Mouse (Mus musculus): ENCODE data around the gene Haghl. TPM values are rescaled to one million over a fixed set of nuclear protein-coding genes. Genes with fewer than 3 reads are reported as not detected.

Gene Haghl
- polyA plus RNA-seq, 2 experiments: 69.3 to 113 TPM

DNA sequence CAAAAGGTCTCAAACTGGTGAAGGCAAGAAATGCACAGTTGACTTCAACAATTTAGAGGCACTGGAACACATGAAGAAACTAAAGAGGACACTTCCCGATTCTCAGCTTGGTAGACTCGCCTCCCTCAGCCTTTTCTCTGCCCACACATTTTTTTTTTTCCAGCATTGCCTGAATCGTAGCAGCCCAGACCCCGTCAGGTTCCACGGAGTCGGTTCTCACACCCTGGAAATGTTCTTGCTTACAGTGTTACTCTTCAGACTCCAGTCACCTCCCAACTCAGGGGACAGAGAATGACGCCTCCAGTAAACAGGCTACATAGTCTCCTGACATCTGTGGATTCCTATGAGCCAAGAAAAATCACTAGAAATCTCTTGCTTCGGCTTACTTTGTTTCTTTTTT, 25.3 kb downstream of the Haghl start:
- TF ChIP-seq POLR2A (IDR thresholded peaks at IDR 0.05; ENCODE audit: borderline replicate concordance, extremely low read depth, insufficient read depth, insufficient read length): no peak
- Histone ChIP-seq H3K4me3 (replicated peaks; ENCODE audit: low read length) (no peak overlapping the region), H3K36me3 (ENCODE audit: control insufficient read depth, insufficient read depth, low read length) (no peaks in the 10 kb centered on the region), H3K27me3 (ENCODE audit: control insufficient read depth, insufficient read depth, low read length) (no peaks in the 10 kb centered on the region), H3K4me1 (ENCODE audit: control insufficient read depth, insufficient read depth, low read length) (no peaks in the 10 kb centered on the region), H3K4me2 (replicated peaks; ENCODE audit: low read depth, low read length, severe bottlenecking) (no peak overlapping the region), H3K27ac (replicated peaks; ENCODE audit: low read depth, low read length) (no peak overlapping the region), H3K9ac (ENCODE audit: low read depth, low read length, severe bottlenecking) (no peak overlapping the region), H3K9me3 (ENCODE audit: control insufficient read depth, low read length) (no peaks in the 10 kb centered on the region)
- no peak for ATAC-seq (ENCODE audit: low FRiP score, low read depth)
- 73% methylated on average over 8 of the region's 8 CpGs for WGBS
- no peak for DNase-seq (ENCODE audit: low spot score)

DNA sequence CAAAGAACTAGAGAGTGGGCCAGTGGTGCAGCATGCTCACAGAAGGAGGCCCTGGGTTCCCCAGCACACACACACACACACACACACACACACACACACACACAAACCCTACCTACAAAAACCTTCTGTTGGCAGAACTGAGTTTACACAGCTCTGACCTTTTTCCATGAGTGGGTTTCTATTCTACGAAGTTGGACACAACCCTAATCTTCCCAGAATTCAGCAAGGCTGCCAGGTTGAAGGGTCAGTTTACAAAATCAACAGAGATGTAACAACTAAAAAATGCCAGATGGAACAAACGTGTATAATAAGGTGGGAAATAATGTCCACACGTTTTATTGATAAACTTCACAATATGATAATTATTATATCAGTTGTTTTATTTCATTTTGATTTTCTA, 27.8 kb downstream of the Haghl start:
- no peak overlapping the region for H3K27ac ChIP-seq (replicated peaks; ENCODE audit: low read depth, low read length)
- no peaks in the 10 kb centered on the region for H3K36me3 ChIP-seq (ENCODE audit: control insufficient read depth, insufficient read depth, low read length)
- TF ChIP-seq POLR2A (IDR thresholded peaks at IDR 0.05; ENCODE audit: borderline replicate concordance, extremely low read depth, insufficient read depth, insufficient read length): no peak
- ATAC-seq (ENCODE audit: low FRiP score, low read depth) (no peak), DNase-seq (ENCODE audit: low spot score) (no peak)
- no peaks in the 10 kb centered on the region for H3K4me1 ChIP-seq (ENCODE audit: control insufficient read depth, insufficient read depth, low read length)
- H3K9ac ChIP-seq (ENCODE audit: low read depth, low read length, severe bottlenecking): no peak overlapping the region
- no peak overlapping the region for H3K4me2 ChIP-seq (replicated peaks; ENCODE audit: low read depth, low read length, severe bottlenecking)
- 70% methylated on average over 3 of the region's 3 CpGs for WGBS
- no peaks in the 10 kb centered on the region for H3K9me3 ChIP-seq (ENCODE audit: control insufficient read depth, low read length)
- no peaks in the 10 kb centered on the region for H3K27me3 ChIP-seq (ENCODE audit: control insufficient read depth, insufficient read depth, low read length)
- H3K4me3 ChIP-seq (replicated peaks; ENCODE audit: low read length): no peak overlapping the region

DNA sequence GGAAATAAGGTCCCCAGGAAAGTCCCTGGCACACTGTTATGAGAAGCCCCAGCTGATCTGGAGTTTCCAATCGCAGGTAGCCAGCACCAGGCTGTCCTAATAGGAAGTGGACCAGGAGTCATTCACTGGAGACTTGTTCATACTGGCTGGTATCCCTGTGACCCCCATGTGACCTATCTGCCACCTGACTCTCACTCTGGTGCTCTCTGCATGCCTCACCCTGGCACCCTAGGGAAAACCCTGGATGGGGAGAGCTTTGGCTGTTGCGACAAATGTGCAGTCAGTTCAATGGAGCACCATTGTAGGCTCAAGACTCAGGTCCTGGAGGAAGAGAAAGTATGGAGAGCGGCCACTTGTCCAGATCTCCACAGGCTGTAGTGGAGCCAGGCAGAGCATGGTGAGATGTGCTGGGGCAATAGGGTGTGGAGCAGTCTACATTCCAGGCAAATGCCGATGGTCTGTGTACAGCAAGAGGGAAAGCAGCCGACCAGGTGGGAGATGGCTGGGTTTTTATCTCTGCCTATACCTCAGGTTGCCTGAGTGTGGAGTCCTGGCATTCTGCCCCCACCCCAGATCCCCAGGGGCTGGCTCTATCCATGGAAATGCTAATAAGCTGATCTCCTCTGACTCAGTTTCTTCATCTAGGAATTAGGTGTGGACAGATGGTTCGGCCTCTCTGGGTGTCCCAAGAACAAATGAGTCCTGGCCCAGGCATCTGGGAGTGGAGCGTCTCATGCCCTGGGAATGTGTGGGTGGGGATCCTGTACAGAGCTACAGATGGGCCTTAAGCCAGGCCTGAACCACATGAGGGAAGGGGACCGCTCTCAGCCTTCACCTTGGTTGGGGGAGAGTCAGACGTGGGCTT, 28.9 kb downstream of the Haghl start:
- no peak for ATAC-seq (ENCODE audit: low FRiP score, low read depth)
- no peak overlapping the region for H3K4me2 ChIP-seq (replicated peaks; ENCODE audit: low read depth, low read length, severe bottlenecking)
- no peak overlapping the region for H3K4me3 ChIP-seq (replicated peaks; ENCODE audit: low read length)
- no peaks in the 10 kb centered on the region for H3K36me3 ChIP-seq (ENCODE audit: control insufficient read depth, insufficient read depth, low read length)
- no peak overlapping the region for H3K27ac ChIP-seq (replicated peaks; ENCODE audit: low read depth, low read length)
- no peaks in the 10 kb centered on the region for H3K4me1 ChIP-seq (ENCODE audit: control insufficient read depth, insufficient read depth, low read length)
- H3K9ac ChIP-seq (ENCODE audit: low read depth, low read length, severe bottlenecking): no peak overlapping the region
- no peak for DNase-seq (ENCODE audit: low spot score)
- no peak for TF ChIP-seq POLR2A (IDR thresholded peaks at IDR 0.05; ENCODE audit: borderline replicate concordance, extremely low read depth, insufficient read depth, insufficient read length)
- no peaks in the 10 kb centered on the region for H3K9me3 ChIP-seq (ENCODE audit: control insufficient read depth, low read length)
- no peaks in the 10 kb centered on the region for H3K27me3 ChIP-seq (ENCODE audit: control insufficient read depth, insufficient read depth, low read length)
- 75% methylated on average over 9 of the region's 9 CpGs for WGBS

DNA sequence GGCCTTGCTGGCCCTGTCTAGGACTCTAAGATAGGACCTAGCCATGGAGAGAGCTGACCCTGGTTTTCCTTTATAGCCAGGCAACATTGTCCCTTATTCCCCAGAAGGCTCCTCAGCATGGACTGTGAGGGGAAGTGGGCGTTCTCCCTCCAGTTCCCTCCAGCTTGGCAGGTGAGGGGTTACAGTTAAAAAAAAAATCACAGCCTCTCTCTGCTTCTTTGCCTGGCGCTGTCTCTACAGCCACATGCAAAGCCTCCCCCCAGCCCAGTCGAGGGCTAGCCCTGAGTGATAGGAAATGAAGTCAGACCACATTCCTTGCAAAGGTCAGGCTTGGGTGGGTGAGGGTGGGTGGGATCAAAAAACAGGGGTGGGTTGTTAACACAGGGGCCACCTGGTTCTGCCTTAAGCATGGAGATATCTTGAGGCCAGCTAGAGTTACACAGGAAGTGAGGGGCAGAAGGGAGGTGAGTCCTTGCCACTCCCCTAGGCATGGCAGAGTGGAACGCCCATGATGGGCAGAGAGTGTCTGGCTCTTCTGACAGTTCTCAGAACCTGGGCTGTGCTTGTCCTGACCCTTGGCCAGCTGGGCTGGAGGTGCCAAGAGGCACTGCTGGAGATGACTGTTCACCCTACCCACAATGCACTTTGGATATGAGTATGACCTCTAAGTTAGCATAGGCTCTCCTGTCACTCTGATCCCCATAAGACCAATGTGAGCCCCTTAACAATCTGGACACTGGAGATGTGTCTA, 29.7 kb downstream of the Haghl start:
- DNase-seq (ENCODE audit: low spot score) (no peak), ATAC-seq (ENCODE audit: low FRiP score, low read depth) (no peak)
- H3K4me1 ChIP-seq (ENCODE audit: control insufficient read depth, insufficient read depth, low read length): no peaks in the 10 kb centered on the region
- H3K27me3 ChIP-seq (ENCODE audit: control insufficient read depth, insufficient read depth, low read length): no peaks in the 10 kb centered on the region
- H3K4me2 ChIP-seq (replicated peaks; ENCODE audit: low read depth, low read length, severe bottlenecking): no peak overlapping the region
- H3K4me3 ChIP-seq (replicated peaks; ENCODE audit: low read length): no peak overlapping the region
- 23% methylated on average over 4 of the region's 4 CpGs for WGBS
- no peaks in the 10 kb centered on the region for H3K9me3 ChIP-seq (ENCODE audit: control insufficient read depth, low read length)
- no peaks in the 10 kb centered on the region for H3K36me3 ChIP-seq (ENCODE audit: control insufficient read depth, insufficient read depth, low read length)
- TF ChIP-seq POLR2A (IDR thresholded peaks at IDR 0.05; ENCODE audit: borderline replicate concordance, extremely low read depth, insufficient read depth, insufficient read length): no peak
- no peak overlapping the region for H3K27ac ChIP-seq (replicated peaks; ENCODE audit: low read depth, low read length)
- H3K9ac ChIP-seq (ENCODE audit: low read depth, low read length, severe bottlenecking): 0 out of 2 replicates have a peak overlapping the region, but pooled peaks have one; percentile 25

GRCm38 (mm10) chr17:25755086-25755485, 30.4 kb downstream of the Haghl start:
- Histone ChIP-seq H3K36me3 (ENCODE audit: control insufficient read depth, insufficient read depth, low read length) (no peaks in the 10 kb centered on the region), H3K4me3 (replicated peaks; ENCODE audit: low read length) (no peak overlapping the region), H3K4me1 (ENCODE audit: control insufficient read depth, insufficient read depth, low read length) (no peaks in the 10 kb centered on the region), H3K9ac (ENCODE audit: low read depth, low read length, severe bottlenecking) (0 out of 2 replicates have a peak overlapping the region, but pooled peaks have one; percentile 25), H3K4me2 (replicated peaks; ENCODE audit: low read depth, low read length, severe bottlenecking) (no peak overlapping the region), H3K27me3 (ENCODE audit: control insufficient read depth, insufficient read depth, low read length) (no peaks in the 10 kb centered on the region), H3K9me3 (ENCODE audit: control insufficient read depth, low read length) (no peaks in the 10 kb centered on the region), H3K27ac (replicated peaks; ENCODE audit: low read depth, low read length) (no peak overlapping the region)
- no peak for ATAC-seq (ENCODE audit: low FRiP score, low read depth)
- no peak for TF ChIP-seq POLR2A (IDR thresholded peaks at IDR 0.05; ENCODE audit: borderline replicate concordance, extremely low read depth, insufficient read depth, insufficient read length)
- 68% methylated on average over 4 of the region's 4 CpGs for WGBS
- DNase-seq (ENCODE audit: low spot score): no peak

All from limb, embryonic 14.5 days (tissue).